In genomic region chr2:5941861-5942415, GRCm38 (mm10) we compare ENCODE assay signal across 8 mouse cellular contexts. TPM values are rescaled to one million over a fixed set of nuclear protein-coding genes. Genes with fewer than 3 reads are reported as not detected.
DNase-seq lines count a peak whose midpoint lies in the region; ATAC-seq lines count a peak whose summit lies in the region.

No protein-coding gene starts in this region.

- no peak overlapping the region for H3K27ac ChIP-seq in heart, embryonic 12.5 days (ENCODE audit: poor library complexity, severe bottlenecking)
- peak overlapping the region; percentile 27; the same call in 1 of the 2 replicates for H3K27ac ChIP-seq in hindbrain, embryonic 14.5 days
- H3K27ac ChIP-seq in midbrain, embryonic 12.5 days (replicated peaks), result no peak overlapping the region

- H3K36me3 ChIP-seq in heart, embryonic 12.5 days, result no peaks in the 10 kb centered on the region
- H3K36me3 ChIP-seq in hindbrain, embryonic 14.5 days (replicated peaks; ENCODE audit: control insufficient read depth, insufficient read depth), result no peaks in the 10 kb centered on the region
- no peaks in the 10 kb centered on the region for H3K36me3 ChIP-seq in midbrain, embryonic 12.5 days

- no peak for DNase-seq in heart, postnatal 10 days
- peak; percentile 33 for DNase-seq in adipocyte (ENCODE audit: low spot score)
- DNase-seq in hindbrain, embryonic 14.5 days (ENCODE audit: low spot score), result no peak
- DNase-seq in left cerebral cortex, adult 11 months (ENCODE audit: low spot score), result no peak
- DNase-seq in c-Kit-positive CD71-positive TER-119-positive erythroid progenitor cells, embryonic 14.5 days (ENCODE audit: low spot score), result no peak
- DNase-seq in embryo, embryonic 10.5 days (ENCODE audit: low spot score), result no peak

- intact Hi-C loops in heart, postnatal 10 days (cut with DNase I), result no loop called here

- no peaks in the 10 kb centered on the region; the same call in 1 of the 2 replicates for H3K4me1 ChIP-seq in heart, embryonic 12.5 days (replicated peaks)
- H3K4me1 ChIP-seq in hindbrain, embryonic 14.5 days (replicated peaks; ENCODE audit: control insufficient read depth, insufficient read depth, low read length), result 0 out of 2 replicates have a peak, but pooled peaks cover 3% of the 10 kb centered on the region
- H3K4me1 ChIP-seq in midbrain, embryonic 12.5 days, result peaks cover 10% of the 10 kb centered on the region

- WGBS in heart, embryonic 12.5 days, result 58% methylated on average over 11 of the region's 11 CpGs
- 57% methylated on average over 11 of the region's 11 CpGs for WGBS in hindbrain, embryonic 14.5 days
- WGBS in midbrain, embryonic 12.5 days, result 51% methylated on average over 11 of the region's 11 CpGs

- peak overlapping the region; percentile 64 for H3K4me3 ChIP-seq in heart, embryonic 12.5 days
- H3K4me3 ChIP-seq in hindbrain, embryonic 14.5 days (replicated peaks; ENCODE audit: low read length), result peak overlapping the region; percentile 45
- H3K4me3 ChIP-seq in midbrain, embryonic 12.5 days, result peak overlapping the region; percentile 57

- peak overlapping the region; percentile 85 for H3K9ac ChIP-seq in heart, embryonic 12.5 days
- H3K9ac ChIP-seq in hindbrain, embryonic 14.5 days, result peak overlapping the region; percentile 66
- peak overlapping the region; percentile 58 for H3K9ac ChIP-seq in midbrain, embryonic 12.5 days (replicated peaks)

- no peak for ATAC-seq in heart, embryonic 12.5 days (ENCODE audit: insufficient number of reproducible peaks, low FRiP score)
- ATAC-seq in hindbrain, embryonic 14.5 days (ENCODE audit: low FRiP score), result no peak; the same call in 1 of the 2 replicates
- ATAC-seq in midbrain, embryonic 12.5 days (ENCODE audit: low FRiP score, low read depth), result no peak

- peak overlapping the region; percentile 96 for H3K4me2 ChIP-seq in heart, embryonic 12.5 days
- peak overlapping the region; percentile 63 for H3K4me2 ChIP-seq in hindbrain, embryonic 14.5 days (replicated peaks)
- peak overlapping the region; percentile 74 for H3K4me2 ChIP-seq in midbrain, embryonic 12.5 days (replicated peaks)

- H3K27me3 ChIP-seq in heart, embryonic 12.5 days (replicated peaks), result no peaks in the 10 kb centered on the region
- no peaks in the 10 kb centered on the region for H3K27me3 ChIP-seq in hindbrain, embryonic 14.5 days (ENCODE audit: control insufficient read depth, insufficient read depth, low read length)
- H3K27me3 ChIP-seq in midbrain, embryonic 12.5 days, result no peaks in the 10 kb centered on the region

- H3K9me3 ChIP-seq in heart, embryonic 12.5 days (replicated peaks), result no peaks in the 10 kb centered on the region
- H3K9me3 ChIP-seq in hindbrain, embryonic 14.5 days (ENCODE audit: control insufficient read depth, low read length), result no peaks in the 10 kb centered on the region
- H3K9me3 ChIP-seq in midbrain, embryonic 12.5 days, result no peaks in the 10 kb centered on the region

RNA-seq across cellular contexts. Expression of gene Dhtkd1, which starts 0.7 kb away (rescaled TPM):
- polyA plus RNA-seq in heart, embryonic 12.5 days (2016; fragmentation: Nextera tagmentation; extraction: Ambion mirVana), result 2.0 and 2.1 TPM in 2 replicates
- total RNA-seq in heart, postnatal 10 days (2021), result 1 to 10 TPM; 1.6 TPM
- 4.0 and 5.2 TPM in 2 replicates for polyA plus RNA-seq in hindbrain, embryonic 14.5 days (2014; fragmentation: Nextera tagmentation; extraction: Ambion mirVana)
- polyA plus RNA-seq in midbrain, embryonic 12.5 days (2016; fragmentation: Nextera tagmentation; extraction: Ambion mirVana), result 5.5 and 6.1 TPM in 2 replicates

RNA-seq across cellular contexts. Expression of gene Upf2, which starts 9.3 kb away (rescaled TPM):
- polyA plus RNA-seq in heart, embryonic 12.5 days (2016; fragmentation: Nextera tagmentation; extraction: Ambion mirVana), result 7.3 and 8.2 TPM in 2 replicates
- 10 to 100 TPM; 11.6 to 15.5 TPM for total RNA-seq in heart, postnatal 10 days (2021)
- polyA plus RNA-seq in hindbrain, embryonic 14.5 days (2014; fragmentation: Nextera tagmentation; extraction: Ambion mirVana), result 7.9 and 8.1 TPM in 2 replicates
- polyA plus RNA-seq in midbrain, embryonic 12.5 days (2016; fragmentation: Nextera tagmentation; extraction: Ambion mirVana), result 13.1 and 13.4 TPM in 2 replicates

RNA-seq across cellular contexts. Expression of gene Sec61a2, which starts 46.7 kb away (rescaled TPM):
- polyA plus RNA-seq in heart, embryonic 12.5 days (2016; fragmentation: Nextera tagmentation; extraction: Ambion mirVana), result 54.9 and 55.4 TPM in 2 replicates
- total RNA-seq in heart, postnatal 10 days (2021), result 10 to 100 TPM; 20.3 to 23.6 TPM
- polyA plus RNA-seq in hindbrain, embryonic 14.5 days (2014; fragmentation: Nextera tagmentation; extraction: Ambion mirVana), result 108 and 109 TPM in 2 replicates
- 87.5 and 91.8 TPM in 2 replicates for polyA plus RNA-seq in midbrain, embryonic 12.5 days (2016; fragmentation: Nextera tagmentation; extraction: Ambion mirVana)
